Mouse (Mus musculus) lung, adult 2 months (tissue): ENCODE measurements around the gene Morn4.
A peak's percentile ranks its signal among the peaks of the same experiment; 100 is the strongest.

Experiments used
- CTCF ChIP-seq: fragments of 200-500 bp; IDR thresholded peaks from 2 replicates; pipeline ENCODE4 v1.5.1; 2011; ENCODE audit warnings: mild to moderate bottlenecking, low read length, control low read depth; ENCODE audit not compliant: insufficient read depth
- POLR2A ChIP-seq: fragments of 200-500 bp; IDR thresholded peaks from 2 replicates; pipeline ENCODE4 v1.6.1; 2011; ENCODE audit warnings: low read depth, mild to moderate bottlenecking, control low read depth, low read length, borderline replicate concordance; ENCODE audit errors: extremely low read depth

- TF ChIP-seq CTCF (0 out of 2 replicates have a peak, but pooled peaks have one; percentile 27), POLR2A (no peak)
Observed at GRCm38 (mm10) chr19:42104681-42105080, 18.5 kb upstream of the Morn4 start.
